Mouse (Mus musculus): ENCODE measurements around the gene Eya4. TPM values are rescaled to one million over a fixed set of nuclear protein-coding genes. Genes with fewer than 3 reads are reported as not detected.

Gene Eya4
- polyA plus RNA-seq, 1 experiment = not detected

GRCm38 (mm10) chr10:23062719-23063118, 287.9 kb downstream of the Eya4 start:
- TF ChIP-seq TAL1 (IDR thresholded peaks at IDR 0.05; ENCODE audit: low read length) (no peak), GATA1 (IDR thresholded peaks at IDR 0.05; ENCODE audit: low read length) (no peak)
- H3K9me3 ChIP-seq (ENCODE audit: control insufficient read depth, low read length) = no peaks in the 10 kb centered on the region
- no peaks in the 10 kb centered on the region for H3K27me3 ChIP-seq (ENCODE audit: control insufficient read depth)
- no peaks in the 10 kb centered on the region for H3K4me1 ChIP-seq (ENCODE audit: control insufficient read depth)
- no peak overlapping the region for H3K4me3 ChIP-seq (replicated peaks)
- no peaks in the 10 kb centered on the region for H3K36me3 ChIP-seq (ENCODE audit: control insufficient read depth)

GRCm38 (mm10) chr10:23060694-23061060, 289.9 kb downstream of the Eya4 start:
- Histone ChIP-seq H3K4me1 (ENCODE audit: control insufficient read depth) (no peaks in the 10 kb centered on the region), H3K36me3 (ENCODE audit: control insufficient read depth) (no peaks in the 10 kb centered on the region), H3K27me3 (ENCODE audit: control insufficient read depth) (no peaks in the 10 kb centered on the region), H3K4me3 (replicated peaks) (no peak overlapping the region), H3K9me3 (ENCODE audit: control insufficient read depth, low read length) (no peaks in the 10 kb centered on the region)
- TF ChIP-seq TAL1 (IDR thresholded peaks at IDR 0.05; ENCODE audit: low read length) (no peak), GATA1 (IDR thresholded peaks at IDR 0.05; ENCODE audit: low read length) (no peak)

- no peaks in the 10 kb centered on the region for H3K4me1 ChIP-seq (ENCODE audit: control insufficient read depth)
- H3K27me3 ChIP-seq (ENCODE audit: control insufficient read depth) = no peaks in the 10 kb centered on the region
- H3K4me3 ChIP-seq (replicated peaks) = no peak overlapping the region
- H3K9me3 ChIP-seq (ENCODE audit: control insufficient read depth, low read length) = no peaks in the 10 kb centered on the region
- H3K36me3 ChIP-seq (ENCODE audit: control insufficient read depth) = no peaks in the 10 kb centered on the region
- no peak for TF ChIP-seq GATA1 (IDR thresholded peaks at IDR 0.05; ENCODE audit: low read length)
- TF ChIP-seq TAL1 (IDR thresholded peaks at IDR 0.05; ENCODE audit: low read length) = no peak
Measured at GRCm38 (mm10) chr10:23060041-23060693, 290.4 kb downstream of the Eya4 start.

GRCm38 (mm10) chr10:23053379-23053915, 297.1 kb downstream of the Eya4 start:
- H3K27me3 ChIP-seq (ENCODE audit: control insufficient read depth) = no peaks in the 10 kb centered on the region
- no peaks in the 10 kb centered on the region for H3K36me3 ChIP-seq (ENCODE audit: control insufficient read depth)
- TF ChIP-seq TAL1 (IDR thresholded peaks at IDR 0.05; ENCODE audit: low read length) = no peak
- no peak for TF ChIP-seq GATA1 (IDR thresholded peaks at IDR 0.05; ENCODE audit: low read length)
- no peaks in the 10 kb centered on the region for H3K4me1 ChIP-seq (ENCODE audit: control insufficient read depth)
- no peak overlapping the region for H3K4me3 ChIP-seq (replicated peaks)
- H3K9me3 ChIP-seq (ENCODE audit: control insufficient read depth, low read length) = no peaks in the 10 kb centered on the region

All from erythroblast, embryonic 14.5 days (primary cell).